Mouse (Mus musculus) neutrophil, adult 65 days (primary cell): Measurements from ENCODE around the gene Sfr1. TPM values are rescaled to one million over a fixed set of nuclear protein-coding genes. Genes with fewer than 3 reads are reported as not detected.

Source experiments
- total RNA-seq: library from RNA; stranded (reverse); gene quantifications from 2 replicates; pipeline ENCODE4 v1.2.4, GENCODE M21; 2023

Sfr1 gene
- total RNA-seq: 63.1 and 74.4 TPM in 2 replicates

DNA sequence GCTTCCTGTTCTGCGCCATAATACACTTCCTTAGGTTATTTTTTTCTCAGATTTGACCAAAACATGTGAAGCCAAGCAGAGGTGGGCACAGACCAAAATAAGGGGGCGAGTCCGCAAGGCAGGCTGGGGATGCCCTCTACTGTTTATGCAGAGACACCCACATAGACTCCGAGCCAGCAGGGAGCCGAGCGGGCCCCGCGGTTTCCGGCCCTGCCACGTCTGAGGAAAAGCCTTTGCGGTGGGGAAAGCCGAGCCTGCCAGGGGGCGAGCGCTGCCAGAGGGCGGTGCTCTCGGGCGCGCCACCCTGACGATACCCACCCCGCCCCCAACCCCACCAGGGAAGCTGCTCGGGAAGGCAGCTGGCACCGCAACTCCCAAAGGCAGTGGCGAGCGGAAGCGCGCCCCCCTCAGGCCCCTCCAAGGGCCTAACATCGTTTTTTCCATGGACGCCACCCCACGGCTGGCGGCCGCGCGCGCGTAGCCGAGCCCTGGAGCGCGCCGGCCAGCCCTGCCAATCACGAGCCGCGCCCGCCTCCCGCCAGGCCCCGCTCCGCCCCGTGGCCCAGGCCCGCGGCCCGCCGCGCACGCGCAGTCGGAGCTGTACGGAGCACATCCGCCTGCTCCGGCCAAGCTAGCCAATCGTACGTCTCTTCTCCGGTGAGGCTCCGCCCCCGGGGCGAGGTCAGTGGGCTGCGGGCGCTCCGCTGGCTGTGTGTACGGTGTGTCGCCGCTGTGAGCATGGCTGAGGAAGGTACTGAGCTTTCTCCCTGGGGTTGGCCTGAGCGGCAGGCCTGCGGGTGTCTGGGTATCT is at the start of gene Sfr1:
Gene Sfr1 (plus strand): TSS at position 612 of the 811 bp plus-strand sequence.

GRCm38 (mm10) chr19:47691994-47692393 is 39.5 kb upstream of the Sfr1 start, which contains the start of gene Col17a1:
Gene Col17a1 (minus strand): TSS chr19:47692094.

Other genes starting within 250 kb of the Sfr1 start
- 17.9 and 21.8 TPM in 2 replicates for gene Stn1, start 194.2 kb upstream of the Sfr1 start, total RNA-seq
- gene Slk, start 152.0 kb upstream of the Sfr1 start, total RNA-seq: 109 and 131 TPM in 2 replicates
- not detected in 2 replicates for gene Col17a1, start 39.6 kb upstream of the Sfr1 start, total RNA-seq
- gene Gsto1, start 123.3 kb downstream of the Sfr1 start, total RNA-seq: 60.4 and 65.2 TPM in 2 replicates
- gene Gsto2, start 133.9 kb downstream of the Sfr1 start, total RNA-seq: not detected in 2 replicates
- not detected in 2 replicates for gene Cfap43, start 187.6 kb downstream of the Sfr1 start, total RNA-seq
- gene Itprip, start 187.6 kb downstream of the Sfr1 start, total RNA-seq: 244 and 314 TPM in 2 replicates
- gene Cfap58, start 206.0 kb downstream of the Sfr1 start, total RNA-seq: not detected in 2 replicates